Mouse (Mus musculus): ENCODE measurements around the gene Dnaaf2.

GRCm38 (mm10) chr12:69171307-69171706, 26.9 kb downstream of the Dnaaf2 start:
- TF ChIP-seq CTCF (IDR thresholded peaks at IDR 0.05; ENCODE audit: borderline replicate concordance, insufficient read depth, low read length) (no peak), POLR2A (IDR thresholded peaks at IDR 0.05; ENCODE audit: low read depth, low read length) (no peak)

Measured in embryonic fibroblast, embryonic 13.5 days (primary cell).